Mouse (Mus musculus) gastrocnemius, postnatal 10 days (tissue): ENCODE results near the gene Eif5a. TPM values are rescaled to one million over a fixed set of nuclear protein-coding genes. Genes with fewer than 3 reads are reported as not detected.
"Not testable (repeated sequence)": the region's sequence is repeated elsewhere in the genome, so short reads cannot be mapped to it uniquely, and the experiment has no call there.

Experiments used
- DNase-seq: peaks from one replicate; pipeline ENCODE4 v3.0.0; 2021; ENCODE audit warnings: mixed read lengths
- total RNA-seq, 2 experiments: library from RNA; stranded (reverse); gene quantifications; 2 replicates each; pipeline ENCODE4 v1.2.3; 2021

The Eif5a gene
- total RNA-seq, 2 experiments from 2014 or later, result 600 to 663 TPM

DNA sequence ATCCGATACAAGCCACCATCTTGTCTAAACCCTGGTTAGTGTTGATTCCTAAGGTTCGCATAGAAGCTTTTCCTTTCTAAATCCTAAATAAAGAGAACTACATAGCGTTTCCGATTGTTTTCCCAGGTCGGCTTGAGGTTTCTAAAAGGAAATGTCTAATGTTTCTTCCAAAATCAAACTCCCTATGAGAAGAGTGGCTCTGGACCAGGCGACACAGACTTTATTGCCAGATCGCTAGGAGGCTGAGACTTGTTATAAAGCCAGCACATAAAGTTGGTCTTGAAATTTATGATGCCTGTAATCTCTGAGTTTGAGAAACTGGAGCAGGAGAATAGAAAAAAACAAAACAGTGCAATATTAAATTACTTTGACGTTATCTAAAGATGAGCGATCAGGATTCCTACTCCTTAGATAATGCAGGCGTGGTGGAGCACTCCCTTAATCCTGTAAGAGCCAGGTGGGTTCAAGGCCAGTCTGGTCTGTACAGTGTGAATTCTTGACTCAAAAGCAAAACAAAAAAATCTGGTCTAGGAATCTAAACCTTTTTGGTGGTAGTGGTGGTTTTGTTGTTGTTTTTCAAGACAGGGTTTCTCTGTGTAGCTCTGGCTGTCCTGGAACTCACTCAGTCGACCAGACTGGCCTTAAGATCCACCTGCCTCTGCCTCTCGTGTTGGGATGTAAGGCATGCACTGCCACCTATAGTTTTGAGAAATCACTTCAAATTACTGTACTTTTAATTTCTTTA lies 426 bp upstream of the Eif5a start:
- no peak for DNase-seq

DNA sequence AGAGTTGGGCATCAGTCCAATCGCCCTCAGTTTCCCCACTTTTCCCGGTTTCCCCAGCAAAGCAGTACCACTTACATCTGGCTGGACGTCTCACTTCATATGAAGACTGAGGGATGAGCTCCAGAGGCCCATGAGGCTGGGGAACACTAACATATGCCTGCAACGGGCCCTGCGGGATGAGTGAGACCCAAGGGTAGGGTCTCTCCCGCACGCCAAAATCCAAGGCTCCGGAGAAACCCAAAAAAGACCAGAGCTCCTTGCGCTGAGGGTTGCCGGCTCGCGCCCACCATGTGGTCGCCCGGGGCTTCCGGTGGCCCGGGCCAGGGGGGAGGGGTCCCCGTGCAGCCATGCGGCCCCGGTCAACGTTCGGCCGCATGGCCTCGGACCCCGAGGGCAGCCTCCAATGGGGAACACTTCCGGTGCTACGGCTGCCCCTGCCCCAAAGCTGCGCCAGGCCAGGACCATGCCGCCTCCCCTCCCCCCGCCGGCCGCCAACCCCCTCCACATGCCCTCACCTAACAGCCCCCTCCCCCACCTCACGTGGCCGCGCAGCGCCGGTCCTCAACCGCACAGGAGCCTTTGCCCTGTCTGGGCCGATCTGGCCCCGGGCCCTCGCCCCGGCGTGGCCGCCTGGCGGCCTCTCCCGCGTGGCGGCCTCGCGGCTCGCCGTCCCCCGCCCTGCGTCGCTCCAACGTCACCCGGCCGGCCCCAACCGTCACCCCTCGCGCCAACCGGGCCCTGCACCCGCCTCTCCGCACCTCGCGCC lies 1.3 kb downstream of the Eif5a start:
- DNase-seq, result peak; percentile 71

DNA sequence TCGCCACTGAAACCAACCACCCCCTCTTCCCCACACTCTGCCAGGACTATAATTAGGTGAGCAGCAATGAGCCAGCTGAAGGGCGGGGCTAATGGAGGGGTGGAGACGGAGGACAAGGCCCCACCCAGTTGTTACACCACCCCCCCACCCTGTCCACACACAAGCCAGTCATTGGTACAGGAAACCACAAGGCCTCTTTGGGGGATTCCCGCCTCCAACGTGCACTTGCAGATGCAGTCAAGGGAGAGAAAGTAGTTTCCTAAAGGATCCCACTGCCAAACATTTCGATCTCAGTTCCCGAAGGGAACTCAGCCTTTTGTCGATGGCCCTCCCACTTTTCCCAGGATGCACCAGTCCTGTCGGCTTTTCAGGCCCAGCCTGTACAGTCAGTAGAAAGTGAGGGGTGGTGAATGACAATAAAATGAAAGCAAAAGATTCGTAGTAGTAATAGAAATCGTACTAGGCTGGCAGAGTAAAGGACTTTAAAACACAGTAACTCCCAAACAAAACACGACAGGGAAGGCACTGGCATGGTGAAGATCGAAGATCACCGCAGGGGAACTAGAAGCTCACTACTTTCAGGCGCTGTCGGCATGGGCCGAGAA lies 2.0 kb downstream of the Eif5a start:
- DNase-seq, result peak; percentile 76

DNA sequence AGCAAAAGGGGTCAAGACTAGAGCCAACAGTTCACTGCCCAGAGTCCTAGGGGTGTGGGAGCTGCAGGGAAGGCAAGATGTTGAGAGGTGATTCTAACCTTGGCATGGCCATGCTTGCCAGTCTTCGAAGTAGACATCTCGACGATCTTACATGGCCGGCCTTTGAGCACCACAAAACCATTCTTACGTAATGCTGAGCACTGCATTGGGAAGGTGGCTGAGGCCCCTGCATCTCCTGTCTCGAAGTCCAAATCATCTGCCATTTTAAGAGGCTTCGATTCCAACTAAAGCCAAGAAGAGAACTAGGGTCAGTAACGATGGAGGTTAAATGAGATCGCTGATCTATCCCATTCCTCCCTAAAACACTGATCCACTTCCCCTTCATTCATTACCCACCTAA lies 2.7 kb downstream of the Eif5a start:
- no peak for DNase-seq

DNA sequence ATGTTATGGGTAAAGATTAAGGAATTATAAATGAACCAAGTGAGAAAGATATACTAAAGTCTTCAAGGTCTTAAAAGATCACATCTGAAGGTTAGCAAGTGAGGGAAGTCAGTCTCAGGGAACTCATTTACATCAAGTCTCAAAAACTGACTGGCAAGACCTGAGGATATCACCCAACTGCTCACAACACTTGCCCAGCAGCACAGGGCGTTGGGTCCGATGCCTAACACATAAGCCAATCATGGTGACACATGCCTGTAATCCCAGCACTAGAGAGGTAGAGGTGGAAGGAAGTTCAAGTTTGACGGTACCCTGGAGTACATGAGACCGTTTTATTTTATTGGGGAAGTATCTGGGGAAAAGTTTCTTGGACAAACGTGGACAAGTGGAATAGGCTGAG lies 3.6 kb downstream of the Eif5a start:
- no peak for DNase-seq

DNA sequence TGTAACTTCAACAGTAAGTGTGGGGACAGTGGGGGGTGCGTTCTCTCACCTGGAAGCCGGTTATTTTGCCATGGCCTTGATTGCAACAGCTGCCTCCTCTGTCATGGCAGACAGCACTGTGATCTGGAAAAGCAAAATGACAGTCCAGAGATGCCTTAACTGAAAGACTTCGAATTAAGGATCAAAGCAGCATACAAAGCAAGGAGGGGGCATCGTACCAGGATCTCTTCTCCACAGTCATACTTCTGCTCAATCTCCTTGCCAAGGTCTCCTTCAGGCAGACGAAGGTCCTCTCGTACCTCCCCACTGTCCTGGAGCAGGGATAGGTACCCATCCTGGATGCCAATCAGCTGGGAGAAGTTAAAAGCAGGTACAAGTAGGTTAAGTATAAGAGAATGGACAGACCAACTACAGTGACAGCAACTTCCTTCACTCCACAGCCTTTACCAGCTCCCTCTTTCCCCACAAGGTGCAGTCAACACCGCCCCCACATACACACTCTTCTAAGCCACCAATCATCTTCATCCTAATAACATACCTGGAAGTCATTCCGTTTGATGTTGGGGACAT lies 4.3 kb downstream of the Eif5a start:
- DNase-seq, result no peak

DNA sequence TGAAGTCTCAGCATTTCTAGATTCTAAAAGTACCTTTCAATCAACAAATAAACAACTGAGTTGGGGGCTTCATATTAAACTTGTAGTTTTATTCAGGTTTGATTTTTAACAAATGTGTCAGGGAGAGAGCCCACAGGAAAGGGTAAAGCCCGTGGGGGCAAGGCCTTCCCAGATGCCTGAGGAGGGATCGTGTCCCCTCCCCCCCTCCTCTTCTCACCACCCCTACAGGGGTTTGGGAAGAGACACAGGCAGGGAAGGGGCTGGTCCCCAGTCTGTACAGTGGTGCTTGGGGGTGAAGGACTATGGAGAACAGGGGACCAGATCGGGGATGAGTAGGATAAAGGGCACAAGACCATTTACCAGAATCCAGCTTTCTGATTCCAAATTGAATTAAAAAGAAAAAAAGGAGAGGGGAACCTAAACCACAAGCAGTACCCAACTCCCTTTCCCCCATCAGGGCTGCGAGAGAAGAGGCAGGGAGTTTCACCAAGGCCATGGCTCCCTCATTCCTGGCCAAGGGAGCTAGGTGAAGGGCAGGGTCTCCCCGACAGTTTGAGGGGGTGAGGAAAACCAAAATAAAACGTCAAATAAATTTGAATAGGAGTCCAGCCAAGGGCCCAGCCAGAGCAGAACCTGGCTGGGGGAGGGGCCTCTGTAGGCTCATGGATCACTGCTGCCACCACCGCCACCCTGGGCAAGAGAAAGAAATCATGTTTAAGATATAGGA lies 4.9 kb downstream of the Eif5a start:
- DNase-seq, result not testable (repeated sequence)

DNA sequence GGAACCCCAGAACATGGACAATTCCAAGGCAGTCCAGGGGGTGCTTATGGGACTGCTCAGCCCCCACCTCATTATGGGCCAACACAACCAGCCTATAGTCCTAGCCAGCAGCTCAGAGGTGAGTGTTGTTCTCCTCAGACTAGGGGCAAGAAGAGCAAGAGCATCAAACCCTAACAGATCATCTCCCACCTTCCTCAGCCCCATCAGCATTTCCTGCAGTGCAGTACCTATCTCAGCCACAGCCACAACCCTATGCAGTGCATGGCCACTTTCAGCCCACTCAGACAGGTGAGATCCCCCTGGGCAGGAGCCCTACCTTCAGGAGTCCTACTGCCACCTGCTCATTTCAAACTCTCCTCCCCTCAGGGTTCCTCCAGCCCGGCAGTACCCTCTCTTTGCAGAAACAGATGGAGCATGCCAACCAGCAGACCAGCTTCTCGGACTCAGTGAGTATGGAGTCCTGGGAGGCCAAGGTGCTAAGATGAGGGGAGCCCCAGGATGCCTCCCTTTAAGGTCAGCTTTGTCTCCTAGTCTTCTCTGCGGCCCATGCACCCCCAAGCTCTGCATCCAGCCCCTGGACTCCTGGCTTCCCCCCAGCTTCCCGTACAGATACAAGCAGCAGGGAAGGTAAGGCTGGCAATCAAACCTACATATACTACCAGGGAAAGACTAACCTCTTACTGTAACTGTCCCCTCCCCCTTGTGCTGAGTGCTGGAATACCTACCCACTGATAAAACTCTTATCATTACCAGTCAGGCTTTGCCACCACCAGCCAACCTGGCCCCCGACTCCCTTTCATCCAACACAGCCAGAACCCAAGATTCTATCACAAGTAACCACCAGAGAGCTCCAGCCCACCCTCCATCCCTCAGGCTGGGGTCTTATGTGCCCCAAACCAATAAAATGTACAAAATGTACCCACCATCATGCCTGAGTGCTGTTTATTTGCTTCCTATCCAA lies 5.8 kb downstream of the Eif5a start:
- no peak for DNase-seq

DNA sequence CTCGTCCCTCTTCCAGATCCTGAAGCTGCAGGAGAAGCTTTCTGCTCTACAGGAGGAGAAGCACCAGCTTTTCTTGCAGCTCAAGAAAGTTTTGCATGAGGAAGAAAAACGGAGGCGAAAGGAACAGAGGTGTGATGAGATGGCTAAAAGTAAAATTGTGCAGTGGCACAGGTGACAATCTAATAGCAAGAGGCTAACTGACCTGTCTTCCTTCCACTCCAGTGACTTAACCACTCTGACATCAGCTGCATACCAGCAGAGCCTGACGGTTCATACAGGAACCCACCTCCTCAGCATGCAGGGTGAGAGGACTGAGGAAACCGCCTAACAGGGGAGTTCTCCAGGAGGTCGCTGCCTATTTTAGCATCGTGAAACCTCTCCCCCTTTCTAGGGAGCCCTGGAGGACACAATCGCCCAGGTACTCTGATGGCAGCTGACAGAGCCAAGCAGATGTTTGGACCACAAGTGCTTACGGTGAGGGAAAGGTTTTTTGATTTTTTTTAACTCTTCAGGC lies 6.8 kb downstream of the Eif5a start:
- no peak for DNase-seq

DNA sequence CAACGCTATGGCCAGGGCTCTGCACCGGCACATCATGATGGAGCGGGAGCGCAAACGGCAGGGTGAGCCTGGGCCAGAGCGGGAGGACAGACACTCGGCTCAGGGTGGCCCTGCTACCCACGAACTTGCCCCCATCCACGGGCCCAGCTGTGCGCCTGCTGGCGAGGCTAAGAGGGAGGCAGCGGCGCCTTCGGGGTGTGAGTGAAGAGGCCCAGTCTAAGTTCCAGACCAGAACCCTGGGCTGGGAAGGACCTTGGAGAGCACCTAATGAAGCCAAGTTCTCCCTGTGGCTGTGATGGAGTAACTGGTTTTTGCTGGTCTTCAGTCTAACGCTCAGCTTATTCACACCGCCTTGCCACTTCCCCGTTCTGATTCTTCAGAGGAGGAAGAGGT lies 7.4 kb downstream of the Eif5a start:
- DNase-seq, result no peak

DNA sequence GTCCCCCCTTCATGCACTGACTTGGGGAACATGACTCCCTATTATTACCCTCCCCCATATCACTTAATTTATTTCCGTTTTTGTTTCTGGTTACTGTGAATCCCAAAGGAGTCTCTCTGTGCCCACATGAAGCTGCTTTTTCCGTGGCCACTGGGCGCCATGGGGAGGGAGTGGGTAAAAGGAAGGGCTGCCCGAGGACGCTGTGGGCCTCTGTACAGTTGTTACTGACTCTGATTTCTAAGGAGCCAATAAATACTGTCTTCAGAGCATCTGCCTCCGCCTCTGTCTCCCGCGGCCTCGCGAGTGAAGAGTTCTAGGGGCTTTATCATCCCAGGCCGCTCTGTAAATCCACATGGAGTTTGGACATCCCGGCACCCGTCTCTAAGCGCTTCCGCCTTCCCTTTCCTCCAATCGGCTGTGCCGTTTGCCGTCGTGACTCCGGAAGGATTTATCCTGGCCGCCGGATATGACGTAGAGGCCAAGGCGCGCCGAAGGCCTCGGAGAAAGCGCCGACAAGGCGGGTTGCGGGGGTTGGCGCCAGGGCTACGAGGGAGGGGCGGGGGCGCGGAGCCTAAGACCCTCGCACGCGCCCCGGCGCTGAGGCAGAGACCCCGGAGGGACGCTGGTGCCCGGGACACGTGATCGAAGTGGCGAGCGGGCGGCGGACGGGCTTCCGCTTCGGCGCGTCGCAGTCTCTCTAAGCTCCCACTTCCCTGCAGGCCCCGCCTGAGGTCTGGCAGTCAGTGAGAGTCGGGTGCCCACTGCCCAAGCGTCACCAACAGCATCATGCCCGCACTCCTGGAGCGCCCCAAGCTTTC lies 8.0 kb downstream of the Eif5a start, which contains the start of gene Gps2:
Gps2 (plus strand) TSS at position 335 of the 818 bp plus-strand sequence.
- DNase-seq, result peak; percentile 89

DNA sequence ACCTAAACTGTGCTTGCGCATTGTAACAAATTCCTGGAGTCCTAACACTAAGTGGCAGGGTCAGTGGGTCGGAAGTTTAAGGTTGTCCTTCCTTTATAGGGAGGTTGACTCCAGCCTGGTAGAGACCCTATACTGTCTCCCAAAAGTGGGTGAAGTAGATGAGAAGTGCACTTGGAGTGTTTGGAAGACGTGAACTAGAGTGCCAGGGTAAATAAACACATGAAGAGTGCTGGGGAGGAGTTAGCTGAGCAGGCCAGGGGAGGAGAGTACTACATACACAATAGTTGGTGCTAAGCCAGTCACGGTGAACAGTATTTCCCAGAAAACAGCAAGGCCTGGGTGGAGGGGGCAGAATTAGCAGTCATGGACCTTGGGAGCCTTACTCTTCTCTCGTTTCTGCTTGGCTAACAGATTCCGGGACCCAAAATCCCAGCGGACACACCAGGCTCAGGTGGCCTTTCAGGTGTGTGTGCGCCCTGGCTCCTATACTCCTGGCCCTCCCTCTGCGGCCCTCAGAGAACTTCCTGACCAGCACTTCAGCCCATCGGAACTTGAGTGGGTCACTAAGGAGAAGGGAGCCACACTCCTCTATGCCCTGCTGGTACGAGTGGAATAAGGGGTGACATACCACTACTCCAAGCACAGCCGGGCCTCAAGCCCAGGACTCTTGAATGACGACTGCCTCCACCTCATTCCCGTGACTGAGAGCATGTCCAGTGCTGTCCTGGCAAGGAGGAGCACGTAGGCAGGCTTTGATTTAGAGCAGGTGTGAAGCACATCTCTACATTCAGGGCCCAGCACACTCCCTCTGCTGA lies 8.8 kb downstream of the Eif5a start:
- DNase-seq, result no peak

DNA sequence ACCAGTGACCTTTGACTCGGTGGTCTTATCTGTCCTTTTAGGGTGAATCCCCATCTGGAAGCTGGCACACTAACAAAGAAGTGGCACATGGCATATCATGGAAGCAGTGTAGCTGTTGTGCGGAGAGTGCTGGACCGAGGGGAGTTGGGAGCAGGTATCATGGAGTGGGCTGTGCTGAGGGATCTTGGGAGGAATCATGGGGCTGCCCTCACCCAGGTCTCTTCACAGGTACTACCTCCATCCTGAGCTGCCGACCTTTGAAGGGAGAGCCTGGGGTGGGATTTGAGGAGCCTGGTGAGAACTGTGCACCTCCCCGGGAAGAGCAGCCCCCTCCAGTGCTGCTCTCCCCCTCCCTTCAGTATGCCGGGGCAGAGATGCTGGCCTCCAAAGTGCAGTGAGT lies 10.1 kb downstream of the Eif5a start:
- DNase-seq, result no peak

DNA sequence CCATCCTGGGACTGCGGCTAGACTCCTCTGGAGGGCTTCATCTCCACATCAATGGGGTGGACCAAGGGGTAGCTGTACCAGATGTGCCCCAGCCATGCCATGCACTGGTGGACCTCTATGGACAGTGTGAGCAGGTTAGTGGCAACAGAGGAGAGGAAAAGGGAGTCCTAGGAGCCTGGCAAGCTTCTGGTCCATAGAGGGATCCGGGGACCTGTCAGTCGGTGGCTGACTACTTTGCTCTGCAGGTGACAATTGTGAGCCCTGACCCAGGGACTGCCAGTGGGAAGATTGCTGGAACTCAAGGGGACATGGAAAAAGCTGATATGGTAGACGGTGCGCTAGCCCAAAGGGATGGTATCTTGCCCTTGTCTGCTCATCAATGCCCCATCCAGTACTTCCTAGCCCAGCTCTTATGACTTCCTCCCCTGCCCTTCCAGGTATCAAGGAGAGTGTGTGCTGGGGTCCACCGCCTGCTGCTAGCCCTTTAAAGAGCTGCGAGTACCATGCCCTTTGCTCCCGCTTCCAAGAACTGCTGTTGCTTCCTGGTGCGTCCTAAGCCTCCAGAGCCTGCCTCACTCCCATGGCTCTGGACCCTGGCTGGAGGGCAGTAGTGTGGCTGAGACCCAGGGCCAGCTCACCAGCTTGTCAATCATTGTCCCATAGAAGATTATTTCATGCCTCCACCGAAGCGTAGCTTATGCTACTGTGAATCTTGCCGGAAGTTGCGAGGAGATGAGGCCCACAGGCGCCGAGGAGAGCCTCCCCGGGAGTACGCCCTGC lies 10.8 kb downstream of the Eif5a start:
- DNase-seq, result no peak

DNA sequence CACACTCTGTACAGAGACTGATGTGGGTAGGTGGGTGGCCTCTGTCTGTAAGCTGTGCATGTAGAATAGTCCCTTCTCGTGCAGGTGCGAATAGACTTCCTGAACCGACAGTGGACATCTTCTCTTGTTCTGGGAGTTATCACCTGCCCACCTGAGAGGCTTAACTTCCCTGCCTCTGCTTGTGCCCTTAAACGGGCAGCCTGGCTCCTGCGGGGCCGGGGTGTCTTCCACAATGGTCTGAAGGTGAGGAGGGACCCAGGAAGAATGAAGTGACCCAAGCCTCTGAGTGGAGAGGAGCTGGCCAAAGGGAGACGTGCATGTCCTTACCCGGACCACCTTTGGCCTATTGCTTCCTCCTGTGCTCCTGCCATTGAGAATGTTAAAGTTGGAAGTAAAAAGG lies 11.6 kb downstream of the Eif5a start:
- no peak for DNase-seq

DNA sequence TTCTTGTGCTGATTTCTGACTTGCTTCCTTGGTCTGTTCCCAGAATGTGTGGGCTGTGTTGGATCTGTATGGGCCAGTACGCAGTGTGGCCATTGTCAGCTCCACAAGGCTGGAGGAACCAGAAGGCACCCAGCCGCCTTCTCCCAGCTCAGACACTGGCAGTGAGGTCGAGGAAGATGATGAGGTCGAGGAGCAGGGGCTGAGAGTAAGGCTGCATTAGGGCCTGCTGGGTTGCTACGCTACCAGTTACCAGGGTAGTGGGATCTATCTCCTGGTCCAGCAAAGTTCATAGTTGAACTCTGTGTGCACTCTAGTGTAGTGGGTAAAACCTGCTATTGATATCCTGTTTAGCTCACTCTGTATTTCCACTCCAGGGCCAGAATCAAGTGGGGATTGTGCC lies 12.6 kb downstream of the Eif5a start:
- no peak for DNase-seq

DNA sequence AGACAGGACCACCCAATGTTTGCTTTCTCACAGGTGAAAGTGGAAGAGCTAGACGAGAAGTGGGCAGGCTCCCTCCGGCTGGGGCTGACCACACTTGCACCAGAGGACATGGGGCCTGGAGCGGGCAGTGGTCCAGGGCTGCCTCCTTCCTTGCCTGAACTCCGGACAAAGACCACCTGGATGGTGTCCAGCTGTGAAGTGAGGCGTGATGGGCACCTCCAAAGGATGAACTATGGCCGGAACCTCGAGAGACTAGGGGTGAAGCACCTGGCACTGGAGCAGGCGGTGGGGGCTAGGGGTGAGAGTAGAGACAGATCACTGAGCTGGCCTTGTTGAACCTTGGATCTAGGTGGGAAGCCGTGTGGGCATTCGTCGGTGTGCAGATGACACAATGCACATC lies 13.1 kb downstream of the Eif5a start:
- DNase-seq, result no peak

DNA sequence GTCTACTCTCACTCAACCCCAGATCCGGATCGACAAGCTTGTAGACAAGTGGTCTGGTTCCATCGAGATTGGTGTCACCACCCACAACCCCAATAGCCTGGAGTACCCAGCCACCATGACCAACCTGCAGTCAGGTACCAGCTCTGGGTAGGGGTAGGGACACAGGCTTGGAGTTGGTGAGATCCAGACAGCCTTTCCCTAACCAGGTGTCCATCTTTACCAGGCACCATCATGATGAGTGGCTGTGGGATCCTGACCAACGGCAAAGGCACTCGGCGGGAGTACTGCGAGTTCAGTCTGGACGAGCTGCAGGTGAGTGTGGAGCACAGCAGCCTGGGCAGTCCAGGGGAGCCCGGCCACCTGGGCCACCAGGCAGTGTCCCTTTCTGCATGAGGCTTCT lies 17.4 kb downstream of the Eif5a start:
- DNase-seq, result no peak
